Mouse (Mus musculus): ENCODE results near the gene Prg4. TPM values are rescaled to one million over a fixed set of nuclear protein-coding genes. Genes with fewer than 3 reads are reported as not detected.

Gene Prg4
- polyA plus RNA-seq, 1 experiment = 0.21 TPM

GRCm38 (mm10) chr1:150460595-150460994 is 5.4 kb downstream of the Prg4 start:
- no peak overlapping the region for H3K4me3 ChIP-seq (ENCODE audit: extremely low read depth, insufficient read depth, insufficient read length)
- TF ChIP-seq CTCF (IDR thresholded peaks at IDR 0.05; ENCODE audit: extremely low read depth, insufficient read depth, insufficient read length, insufficient replicate concordance) (no peak), POLR2A (IDR thresholded peaks at IDR 0.05; ENCODE audit: low read depth, low read length) (no peak)
- H3K27ac ChIP-seq (ENCODE audit: insufficient read depth, low read length) = no peak overlapping the region
- no peaks in the 10 kb centered on the region for H3K36me3 ChIP-seq (ENCODE audit: control insufficient read depth, insufficient read depth, low read length)
- H3K4me1 ChIP-seq (ENCODE audit: control insufficient read depth, insufficient read depth, insufficient read length) = no peaks in the 10 kb centered on the region; the same call in 1 of the 2 replicates
- no peak for DNase-seq (ENCODE audit: low read depth in 1 of 2, low spot score in 2 of 2)
- no peaks in the 10 kb centered on the region for H3K27me3 ChIP-seq (ENCODE audit: control insufficient read depth, insufficient read depth, low read length)
- WGBS = 89% methylated on average over 7 of the region's 7 CpGs

GRCm38 (mm10) chr1:150459599-150459998 is 6.4 kb downstream of the Prg4 start:
- TF ChIP-seq POLR2A (IDR thresholded peaks at IDR 0.05; ENCODE audit: low read depth, low read length) (no peak), CTCF (IDR thresholded peaks at IDR 0.05; ENCODE audit: extremely low read depth, insufficient read depth, insufficient read length, insufficient replicate concordance) (no peak)
- WGBS = 22% methylated on average over 3 of the region's 3 CpGs
- Histone ChIP-seq H3K27ac (ENCODE audit: insufficient read depth, low read length) (no peak overlapping the region), H3K27me3 (ENCODE audit: control insufficient read depth, insufficient read depth, low read length) (no peaks in the 10 kb centered on the region), H3K4me1 (ENCODE audit: control insufficient read depth, insufficient read depth, insufficient read length) (no peaks in the 10 kb centered on the region; the same call in 1 of the 2 replicates), H3K4me3 (ENCODE audit: extremely low read depth, insufficient read depth, insufficient read length) (no peak overlapping the region), H3K36me3 (ENCODE audit: control insufficient read depth, insufficient read depth, low read length) (no peaks in the 10 kb centered on the region)
- DNase-seq (ENCODE audit: low read depth in 1 of 2, low spot score in 2 of 2) = no peak

- H3K27ac ChIP-seq (ENCODE audit: insufficient read depth, low read length) = no peak overlapping the region
- 69% methylated on average over 5 of the region's 5 CpGs for WGBS
- no peaks in the 10 kb centered on the region for H3K36me3 ChIP-seq (ENCODE audit: control insufficient read depth, insufficient read depth, low read length)
- DNase-seq (ENCODE audit: low read depth in 1 of 2, low spot score in 2 of 2) = no peak
- no peaks in the 10 kb centered on the region; the same call in 1 of the 2 replicates for H3K4me1 ChIP-seq (ENCODE audit: control insufficient read depth, insufficient read depth, insufficient read length)
- TF ChIP-seq POLR2A (IDR thresholded peaks at IDR 0.05; ENCODE audit: low read depth, low read length) (no peak), CTCF (IDR thresholded peaks at IDR 0.05; ENCODE audit: extremely low read depth, insufficient read depth, insufficient read length, insufficient replicate concordance) (no peak)
- no peak overlapping the region for H3K4me3 ChIP-seq (ENCODE audit: extremely low read depth, insufficient read depth, insufficient read length)
- no peaks in the 10 kb centered on the region for H3K27me3 ChIP-seq (ENCODE audit: control insufficient read depth, insufficient read depth, low read length)
Measured at GRCm38 (mm10) chr1:150458977-150459376, 7.0 kb downstream of the Prg4 start.

- Histone ChIP-seq H3K36me3 (ENCODE audit: control insufficient read depth, insufficient read depth, low read length) (peaks cover 44% of the 10 kb centered on the region), H3K27me3 (ENCODE audit: control insufficient read depth, insufficient read depth, low read length) (no peaks in the 10 kb centered on the region), H3K4me3 (ENCODE audit: extremely low read depth, insufficient read depth, insufficient read length) (no peak overlapping the region), H3K27ac (ENCODE audit: insufficient read depth, low read length) (no peak overlapping the region), H3K4me1 (ENCODE audit: control insufficient read depth, insufficient read depth, insufficient read length) (no peaks in the 10 kb centered on the region)
- no peak for TF ChIP-seq CTCF (IDR thresholded peaks at IDR 0.05; ENCODE audit: extremely low read depth, insufficient read depth, insufficient read length, insufficient replicate concordance)
- TF ChIP-seq POLR2A (IDR thresholded peaks at IDR 0.05; ENCODE audit: low read depth, low read length) = no peak
- WGBS = 83% methylated on average over 4 of the region's 4 CpGs
- DNase-seq (ENCODE audit: low read depth in 1 of 2, low spot score in 2 of 2) = no peak
Measured at GRCm38 (mm10) chr1:150441731-150442130, 24.2 kb downstream of the Prg4 start.

GRCm38 (mm10) chr1:150438641-150439040 is 27.3 kb downstream of the Prg4 start:
- TF ChIP-seq POLR2A (IDR thresholded peaks at IDR 0.05; ENCODE audit: low read depth, low read length) (no peak), CTCF (IDR thresholded peaks at IDR 0.05; ENCODE audit: extremely low read depth, insufficient read depth, insufficient read length, insufficient replicate concordance) (no peak)
- no peak overlapping the region for H3K27ac ChIP-seq (ENCODE audit: insufficient read depth, low read length)
- H3K36me3 ChIP-seq (ENCODE audit: control insufficient read depth, insufficient read depth, low read length) = peaks cover 46% of the 10 kb centered on the region
- H3K4me3 ChIP-seq (ENCODE audit: extremely low read depth, insufficient read depth, insufficient read length) = no peak overlapping the region
- WGBS = 92% methylated on average over 3 of the region's 3 CpGs
- no peak for DNase-seq (ENCODE audit: low read depth in 1 of 2, low spot score in 2 of 2)
- no peaks in the 10 kb centered on the region for H3K4me1 ChIP-seq (ENCODE audit: control insufficient read depth, insufficient read depth, insufficient read length)
- H3K27me3 ChIP-seq (ENCODE audit: control insufficient read depth, insufficient read depth, low read length) = no peaks in the 10 kb centered on the region

GRCm38 (mm10) chr1:150426216-150426615 is 39.7 kb downstream of the Prg4 start:
- TF ChIP-seq CTCF (IDR thresholded peaks at IDR 0.05; ENCODE audit: extremely low read depth, insufficient read depth, insufficient read length, insufficient replicate concordance) = no peak
- no peak for TF ChIP-seq POLR2A (IDR thresholded peaks at IDR 0.05; ENCODE audit: low read depth, low read length)
- H3K27ac ChIP-seq (ENCODE audit: insufficient read depth, low read length) = no peak overlapping the region
- DNase-seq (ENCODE audit: low read depth in 1 of 2, low spot score in 2 of 2) = no peak
- WGBS = 69% methylated on average over 3 of the region's 3 CpGs
- H3K36me3 ChIP-seq (ENCODE audit: control insufficient read depth, insufficient read depth, low read length) = peaks cover 48% of the 10 kb centered on the region
- H3K4me3 ChIP-seq (ENCODE audit: extremely low read depth, insufficient read depth, insufficient read length) = no peak overlapping the region
- no peaks in the 10 kb centered on the region for H3K27me3 ChIP-seq (ENCODE audit: control insufficient read depth, insufficient read depth, low read length)
- no peaks in the 10 kb centered on the region for H3K4me1 ChIP-seq (ENCODE audit: control insufficient read depth, insufficient read depth, insufficient read length)

GRCm38 (mm10) chr1:150425665-150426064 is 40.3 kb downstream of the Prg4 start:
- no peaks in the 10 kb centered on the region for H3K27me3 ChIP-seq (ENCODE audit: control insufficient read depth, insufficient read depth, low read length)
- H3K36me3 ChIP-seq (ENCODE audit: control insufficient read depth, insufficient read depth, low read length) = peaks cover 45% of the 10 kb centered on the region
- no peaks in the 10 kb centered on the region for H3K4me1 ChIP-seq (ENCODE audit: control insufficient read depth, insufficient read depth, insufficient read length)
- no peak overlapping the region for H3K4me3 ChIP-seq (ENCODE audit: extremely low read depth, insufficient read depth, insufficient read length)
- no peak overlapping the region for H3K27ac ChIP-seq (ENCODE audit: insufficient read depth, low read length)
- 81% methylated on average over 9 of the region's 9 CpGs for WGBS
- TF ChIP-seq POLR2A (IDR thresholded peaks at IDR 0.05; ENCODE audit: low read depth, low read length) = no peak
- no peak for TF ChIP-seq CTCF (IDR thresholded peaks at IDR 0.05; ENCODE audit: extremely low read depth, insufficient read depth, insufficient read length, insufficient replicate concordance)
- DNase-seq (ENCODE audit: low read depth in 1 of 2, low spot score in 2 of 2) = no peak
